Mouse (Mus musculus) right cerebral cortex, postnatal 25 days (tissue): ENCODE data around the gene Hoxa3.

Experiments
- DNase-seq: peaks from one replicate; pipeline ENCODE4 v3.0.0; 2022

Hoxa3 gene

GRCm38 (mm10) chr6:52203371-52204049, 9.6 kb downstream of the Hoxa3 start:
- no peak for DNase-seq

- DNase-seq: no peak
Measured at GRCm38 (mm10) chr6:52203121-52203370, 10.1 kb downstream of the Hoxa3 start.

- no peak for DNase-seq
Measured at GRCm38 (mm10) chr6:52202362-52203120, 10.6 kb downstream of the Hoxa3 start.

- DNase-seq: no peak
Measured at GRCm38 (mm10) chr6:52201269-52201668, 11.9 kb downstream of the Hoxa3 start.

- no peak for DNase-seq
Measured at GRCm38 (mm10) chr6:52200751-52201250, 12.3 kb downstream of the Hoxa3 start.

GRCm38 (mm10) chr6:52200073-52200750, 12.9 kb downstream of the Hoxa3 start:
- DNase-seq: no peak

GRCm38 (mm10) chr6:52197271-52197670, 15.9 kb downstream of the Hoxa3 start:
- no peak for DNase-seq

- DNase-seq: no peak
Measured at GRCm38 (mm10) chr6:52196811-52197210, 16.3 kb downstream of the Hoxa3 start.

GRCm38 (mm10) chr6:52194690-52195089, 18.4 kb downstream of the Hoxa3 start:
- DNase-seq: no peak

- DNase-seq: no peak
Measured at GRCm38 (mm10) chr6:52191860-52192550, 21.1 kb downstream of the Hoxa3 start.

GRCm38 (mm10) chr6:52190906-52191810, 22.0 kb downstream of the Hoxa3 start, which contains the start of gene Hoxa4:
Gene Hoxa4, minus strand, starts transcription at chr6:52191753.
- no peak for DNase-seq

- no peak for DNase-seq
Measured at GRCm38 (mm10) chr6:52190410-52190809, 22.7 kb downstream of the Hoxa3 start.

- DNase-seq: no peak
Measured at GRCm38 (mm10) chr6:52189909-52190308, 23.2 kb downstream of the Hoxa3 start.

GRCm38 (mm10) chr6:52189172-52189591, 24.0 kb downstream of the Hoxa3 start:
- DNase-seq: no peak

- no peak for DNase-seq
Measured at GRCm38 (mm10) chr6:52186500-52186899, 26.6 kb downstream of the Hoxa3 start.

- DNase-seq: no peak
Measured at GRCm38 (mm10) chr6:52185834-52186233, 27.3 kb downstream of the Hoxa3 start.

- DNase-seq: no peak
Measured at GRCm38 (mm10) chr6:52185222-52185621, 27.9 kb downstream of the Hoxa3 start.

- DNase-seq: no peak
Measured at GRCm38 (mm10) chr6:52184668-52185067, 28.5 kb downstream of the Hoxa3 start.

- no peak for DNase-seq
Measured at GRCm38 (mm10) chr6:52183311-52184080, 29.6 kb downstream of the Hoxa3 start.

GRCm38 (mm10) chr6:52182793-52183192, 30.3 kb downstream of the Hoxa3 start:
- DNase-seq: no peak

GRCm38 (mm10) chr6:52182030-52182429, 31.1 kb downstream of the Hoxa3 start:
- DNase-seq: no peak
